Mouse (Mus musculus) retina, postnatal 7 days (tissue): ENCODE measurements around the gene Gm20388.
A peak's percentile ranks its signal among the peaks of the same experiment; 100 is the strongest.
"Not testable (repeated sequence)": the region's sequence is repeated elsewhere in the genome, so short reads cannot be mapped to it uniquely, and the experiment has no call there.

ENCODE experiments used
- DNase-seq: peaks from one replicate; pipeline ENCODE4 v3.0.0-alpha.2; 2012; ENCODE audit warnings: low read depth, low spot score

Gene Gm20388

DNA sequence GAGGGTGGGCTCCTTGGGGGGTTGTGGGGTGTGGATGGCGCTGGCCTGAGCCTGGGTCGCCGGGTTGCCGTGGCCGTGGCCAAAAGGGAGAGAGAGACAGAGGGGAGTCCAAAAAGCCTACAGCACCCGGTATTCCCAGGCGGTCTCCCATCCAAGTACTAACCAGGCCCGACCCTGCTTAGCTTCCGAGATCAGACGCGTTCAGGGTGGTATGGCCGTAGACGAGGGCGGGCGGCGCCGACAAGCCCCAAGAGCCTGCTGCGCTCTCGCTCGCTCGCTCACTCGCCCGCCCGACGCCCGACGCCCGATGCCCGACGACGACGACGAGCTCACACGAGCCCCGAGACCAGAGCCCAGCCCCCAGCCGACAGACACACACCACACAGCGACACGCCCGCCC is 3712.9 kb downstream of the Gm20388 start:
- DNase-seq, result not testable (repeated sequence)

DNA sequence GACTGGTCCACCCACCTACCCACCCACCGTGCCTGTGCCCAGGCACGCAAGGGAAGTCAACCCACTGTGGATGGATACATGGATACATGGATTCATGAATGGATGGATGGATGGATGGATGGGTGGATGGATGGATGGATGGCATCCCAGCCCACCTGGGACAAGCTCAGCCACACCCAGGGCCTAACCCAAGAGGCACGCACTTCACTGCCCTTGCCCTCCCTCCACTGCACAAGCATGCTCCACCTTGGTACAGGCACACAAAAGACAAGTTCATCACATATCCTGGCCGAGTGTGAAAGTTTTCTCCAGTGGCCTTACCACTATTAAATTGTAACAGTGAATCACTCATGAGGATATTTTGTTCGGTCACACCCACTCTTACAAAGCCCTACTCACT is 3713.6 kb downstream of the Gm20388 start:
- no peak for DNase-seq

DNA sequence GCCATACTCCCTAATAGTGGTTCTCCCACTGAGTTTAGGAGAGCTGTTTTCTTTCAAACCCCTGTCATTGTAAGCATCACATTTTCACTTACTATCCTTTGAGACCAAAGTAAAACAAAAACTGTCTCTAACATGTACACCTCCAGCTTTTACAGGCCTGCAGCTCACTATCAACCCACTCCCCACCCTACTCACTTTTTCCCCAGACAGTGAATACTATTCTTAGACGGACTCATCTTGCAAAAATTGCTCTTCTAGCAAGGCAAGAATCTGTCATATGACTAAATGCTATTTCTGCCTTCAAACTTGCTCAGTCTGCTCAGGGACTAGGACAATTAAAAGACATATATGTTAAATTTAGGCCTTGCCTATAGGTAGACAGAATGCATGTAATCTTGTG is 3714.1 kb downstream of the Gm20388 start:
- DNase-seq, result no peak

DNA sequence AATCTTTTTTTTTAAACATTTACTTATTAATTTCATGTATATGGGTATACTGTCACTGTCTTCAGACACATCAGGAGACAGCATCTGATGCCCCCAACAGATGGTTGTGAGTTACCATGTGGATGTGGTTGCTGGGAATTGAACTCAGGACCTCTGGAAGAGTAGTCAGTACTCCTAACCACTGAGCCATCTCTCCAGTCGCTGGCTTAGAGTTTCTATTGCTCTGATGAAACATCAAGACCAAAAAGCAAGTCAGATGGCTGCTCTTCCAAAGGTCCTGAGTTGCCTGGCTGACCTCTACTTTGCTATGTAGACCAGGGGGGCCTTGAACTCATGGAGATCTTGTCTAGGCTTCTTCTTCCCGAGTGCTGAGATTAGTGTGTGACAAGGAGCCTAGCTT is 3715.1 kb downstream of the Gm20388 start:
- no peak for DNase-seq

DNA sequence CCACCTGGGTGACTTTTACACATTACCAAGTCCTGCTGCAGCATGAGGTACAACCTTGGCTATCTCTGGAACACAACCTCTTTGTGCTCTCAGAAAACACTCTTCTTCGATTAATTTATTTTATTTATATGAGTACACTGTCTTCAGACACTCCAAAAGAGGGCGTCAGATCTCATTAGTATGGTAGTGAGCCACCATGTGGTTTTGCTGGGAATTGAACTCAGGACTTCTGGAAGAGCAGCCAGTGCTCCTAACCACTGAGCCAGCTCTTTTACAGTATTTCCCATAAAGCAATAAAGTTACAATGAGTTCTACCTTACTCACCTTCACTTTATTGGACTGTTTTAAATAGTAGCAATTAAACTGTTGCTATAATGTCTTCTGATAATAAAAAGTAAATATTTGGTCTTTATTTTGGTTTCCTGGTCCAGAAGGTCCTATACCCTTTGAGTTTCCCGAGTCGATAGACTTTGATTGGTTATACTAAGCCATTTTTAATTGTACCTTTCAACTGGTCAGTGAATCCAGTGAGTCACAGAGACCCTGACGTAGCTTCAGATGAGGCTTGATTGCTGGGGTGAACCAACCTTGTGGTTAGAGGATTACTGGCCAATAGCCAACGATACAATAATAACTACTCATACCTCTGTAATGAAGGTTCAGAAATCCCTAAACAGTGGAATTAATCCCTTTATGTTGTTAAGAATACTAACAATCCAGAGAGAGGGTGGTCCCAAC is 3716.9 kb downstream of the Gm20388 start:
- DNase-seq, result no peak

DNA sequence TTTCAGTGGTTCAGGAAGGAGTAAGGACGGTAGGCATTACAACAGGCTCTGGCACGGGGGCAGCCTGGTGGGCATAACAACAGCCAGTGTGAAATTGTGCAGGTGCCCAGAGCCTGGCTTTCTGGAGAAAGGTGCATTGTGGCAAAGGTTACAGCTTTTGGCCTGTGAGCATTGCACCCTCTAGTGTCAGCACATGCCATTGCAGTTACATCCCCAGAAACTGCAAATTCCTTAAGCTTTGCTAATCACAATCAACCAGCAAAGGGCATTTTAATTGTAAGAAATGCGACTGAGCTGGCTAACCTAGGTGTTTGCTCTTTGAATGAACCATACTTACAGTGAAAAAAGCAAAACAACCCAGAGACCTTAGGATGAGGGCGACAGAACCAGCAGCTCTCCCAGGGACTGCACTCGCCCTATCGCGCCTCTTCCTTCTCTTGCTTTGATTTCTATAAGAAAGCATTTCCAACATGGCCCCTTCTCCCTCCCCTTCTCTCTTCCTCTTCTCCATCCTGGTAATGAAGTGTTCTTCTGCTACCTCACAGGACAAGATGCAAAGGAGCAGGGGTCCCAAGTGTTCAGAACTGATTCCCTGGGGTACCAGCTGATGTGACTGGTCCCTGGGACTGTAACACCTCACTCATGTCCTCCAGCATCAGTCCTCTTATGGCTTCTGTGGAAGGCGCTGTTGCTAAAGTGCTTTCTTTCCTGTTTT is 3717.8 kb downstream of the Gm20388 start:
- peak; percentile 48 for DNase-seq

DNA sequence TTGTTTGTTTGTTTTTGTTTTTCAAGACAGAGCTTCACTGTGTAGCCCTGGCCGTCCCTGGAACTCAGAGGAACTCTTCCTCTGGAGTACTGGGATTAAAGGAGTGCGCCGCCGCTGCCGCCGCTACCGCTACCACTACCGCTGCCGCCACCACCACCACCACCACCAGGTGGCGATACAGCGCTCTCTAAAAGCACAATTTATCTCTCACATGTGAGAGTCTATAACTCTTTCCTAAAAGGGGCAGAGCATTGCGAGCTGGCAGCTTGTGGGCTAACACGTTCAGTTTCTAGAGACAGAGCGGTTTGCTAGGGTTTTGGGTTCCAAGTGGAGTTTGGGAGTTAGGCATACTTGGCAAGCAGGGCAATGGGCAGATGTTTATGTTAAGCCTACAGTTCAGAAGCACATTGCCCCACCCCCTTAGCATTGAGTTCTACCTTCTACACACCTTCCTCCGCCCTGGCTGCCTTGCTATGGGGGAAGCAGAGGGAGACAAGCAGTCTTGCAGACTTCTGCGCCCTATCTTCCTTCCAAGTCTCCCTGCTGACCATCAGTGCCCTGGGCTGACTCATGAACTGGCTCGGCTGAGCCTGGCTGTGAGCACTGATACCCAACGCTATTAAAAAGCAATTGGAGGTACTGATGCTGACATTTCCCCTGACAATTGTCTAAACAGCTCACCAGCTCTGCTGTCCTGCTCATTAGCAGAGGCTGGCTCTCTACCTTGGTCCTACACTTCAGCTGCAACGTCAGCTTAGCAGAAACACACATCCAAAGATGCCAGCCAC is 3718.5 kb downstream of the Gm20388 start:
- DNase-seq, result peak; percentile 65

DNA sequence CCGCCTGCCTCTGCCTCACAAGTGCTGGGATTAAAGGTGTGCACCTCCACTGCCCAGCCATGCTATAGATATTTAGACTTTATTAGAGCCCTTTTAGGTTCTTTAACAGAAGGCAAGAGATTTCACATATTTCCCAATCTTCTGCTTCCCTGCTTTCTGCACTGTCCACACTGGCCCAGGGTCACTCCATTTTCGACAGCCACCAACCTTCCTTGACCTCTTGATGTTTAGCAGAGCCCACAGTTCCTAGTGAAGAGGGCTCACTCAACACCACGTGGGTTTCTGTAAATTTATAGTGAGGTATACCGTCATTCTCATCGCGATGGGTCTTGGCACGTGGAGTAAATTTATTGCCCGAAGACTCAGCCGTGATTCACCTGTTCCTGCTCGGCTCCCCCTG is 3719.4 kb downstream of the Gm20388 start:
- DNase-seq, result no peak

DNA sequence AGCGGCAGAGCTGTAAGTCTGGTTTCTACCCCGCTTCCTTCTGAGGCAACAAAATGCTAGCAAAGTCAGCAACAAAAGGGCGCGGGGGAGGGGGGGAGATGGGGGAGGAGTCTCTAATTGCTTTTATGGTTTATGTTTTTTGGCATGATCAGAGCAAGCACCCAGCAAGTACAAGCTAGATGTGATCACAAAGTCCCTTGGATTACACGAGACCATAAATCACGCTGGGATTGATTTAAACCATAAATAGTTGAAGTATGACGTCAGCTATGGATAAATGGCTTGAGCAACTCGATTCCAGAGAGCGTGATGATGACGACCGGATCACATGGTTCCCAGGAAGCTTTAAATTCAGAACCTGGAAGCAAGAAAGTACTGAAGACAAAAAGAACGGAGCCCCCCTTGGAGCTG is 3720.2 kb downstream of the Gm20388 start:
- DNase-seq, result no peak

DNA sequence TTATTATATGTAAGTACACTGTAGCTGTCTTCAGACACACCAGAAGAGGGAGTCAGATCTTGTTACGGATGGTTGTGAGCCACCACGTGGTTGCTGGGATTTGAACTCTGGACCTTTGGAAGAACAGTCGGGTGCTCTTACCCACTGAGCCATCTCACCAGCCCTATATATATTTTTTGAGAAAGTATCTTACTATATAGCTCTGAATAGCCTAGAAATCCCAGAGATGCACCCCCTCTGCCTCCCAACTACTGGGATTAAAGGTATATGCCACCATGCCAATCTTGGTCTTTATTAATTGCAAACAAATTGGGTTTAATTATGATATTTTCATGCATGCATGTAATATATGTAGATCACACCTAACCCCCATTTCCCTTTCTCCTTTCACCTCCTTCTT is 3721.1 kb downstream of the Gm20388 start:
- not testable (repeated sequence) for DNase-seq

DNA sequence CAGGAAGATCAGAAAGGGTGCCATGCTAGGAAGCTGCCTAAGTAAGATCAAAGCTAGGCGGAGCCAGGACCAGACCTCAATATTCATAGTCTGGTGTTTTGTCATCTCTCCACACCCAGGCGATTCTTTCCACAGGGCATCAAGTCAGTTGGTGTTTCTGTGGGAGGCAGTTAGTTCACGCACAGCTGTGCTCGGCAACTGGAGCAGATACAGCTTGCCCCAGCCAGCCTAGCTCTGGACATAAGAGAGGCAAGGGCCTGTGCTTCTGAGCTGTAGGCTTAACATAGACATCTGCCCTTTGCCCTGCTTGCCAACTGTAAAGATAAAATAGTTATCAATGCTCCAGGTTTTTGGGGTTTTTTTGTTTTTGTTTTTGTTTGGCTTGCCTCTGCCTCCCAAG is 3721.6 kb downstream of the Gm20388 start:
- no peak for DNase-seq

DNA sequence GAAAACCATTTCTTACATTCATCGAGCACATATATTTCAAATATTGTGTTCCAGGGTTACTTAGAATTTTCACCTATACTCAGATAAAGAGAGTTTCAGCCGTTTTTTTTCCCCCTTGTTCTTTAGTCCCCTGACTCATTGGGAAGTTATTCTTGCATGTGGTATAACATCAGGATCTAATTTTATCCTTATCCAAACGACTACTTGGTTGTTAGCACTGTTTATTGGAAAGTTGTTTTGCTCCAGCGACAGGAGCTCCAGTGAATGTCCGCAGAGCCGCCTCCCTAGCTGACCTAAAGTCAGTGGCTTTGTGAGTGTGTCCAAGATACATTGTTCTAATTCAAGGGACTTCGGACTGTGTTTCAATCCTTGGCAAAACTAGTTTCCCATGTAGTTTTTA is 3723.2 kb downstream of the Gm20388 start:
- no peak for DNase-seq

DNA sequence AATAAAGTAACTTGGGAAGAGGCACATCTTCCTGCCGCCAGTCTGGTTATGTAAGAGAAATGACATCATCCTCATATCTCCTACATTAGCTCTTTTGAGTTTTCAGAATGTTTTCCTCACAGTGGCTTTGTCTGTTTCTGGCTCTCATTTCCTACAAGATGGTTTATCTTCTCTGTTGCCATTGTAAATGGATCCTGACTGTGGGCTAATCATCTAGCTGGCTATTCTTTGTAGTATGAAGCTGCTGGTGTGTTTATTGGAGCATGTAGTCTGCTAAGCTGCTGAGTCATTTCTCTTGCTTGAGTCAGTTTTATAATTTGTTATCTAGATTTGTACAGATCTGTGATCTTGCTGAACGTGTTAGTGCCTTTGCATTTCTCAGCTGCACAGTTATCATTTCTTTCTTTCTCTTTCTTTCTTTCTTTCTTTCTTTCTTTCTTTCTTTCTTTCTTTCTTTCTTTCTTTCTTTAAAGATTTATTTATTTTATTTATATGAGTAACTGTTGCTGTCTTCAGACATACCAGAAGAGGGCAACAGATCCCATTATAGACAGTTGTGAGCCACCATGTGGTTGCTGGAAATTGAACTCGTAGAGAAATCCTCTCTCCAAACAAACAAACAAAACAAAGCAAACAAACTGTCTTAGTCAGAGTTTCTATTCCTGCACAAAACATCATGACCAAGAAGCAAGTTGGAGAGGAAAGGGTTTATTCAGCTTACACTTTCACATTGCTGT is 3723.9 kb downstream of the Gm20388 start:
- no peak for DNase-seq

DNA sequence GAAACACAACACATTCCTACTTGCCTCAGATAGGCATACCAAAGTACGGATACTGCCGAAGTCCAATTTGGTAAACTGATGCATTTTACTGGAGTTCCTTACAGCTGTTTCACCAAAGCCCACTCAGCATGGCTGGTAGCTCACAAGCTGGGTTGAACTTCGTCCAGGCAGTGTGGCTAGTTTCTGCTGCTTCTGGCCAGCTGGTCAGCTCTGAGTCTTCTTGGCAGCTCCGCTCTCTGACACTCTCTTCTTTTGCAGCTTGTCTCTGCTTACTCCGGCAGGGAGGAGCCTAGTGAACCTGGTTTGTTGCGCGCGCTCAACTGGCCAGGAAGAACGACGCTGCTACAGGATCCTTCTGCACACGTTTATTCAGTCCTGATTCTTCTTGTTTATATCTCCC is 3725.0 kb downstream of the Gm20388 start:
- no peak for DNase-seq

DNA sequence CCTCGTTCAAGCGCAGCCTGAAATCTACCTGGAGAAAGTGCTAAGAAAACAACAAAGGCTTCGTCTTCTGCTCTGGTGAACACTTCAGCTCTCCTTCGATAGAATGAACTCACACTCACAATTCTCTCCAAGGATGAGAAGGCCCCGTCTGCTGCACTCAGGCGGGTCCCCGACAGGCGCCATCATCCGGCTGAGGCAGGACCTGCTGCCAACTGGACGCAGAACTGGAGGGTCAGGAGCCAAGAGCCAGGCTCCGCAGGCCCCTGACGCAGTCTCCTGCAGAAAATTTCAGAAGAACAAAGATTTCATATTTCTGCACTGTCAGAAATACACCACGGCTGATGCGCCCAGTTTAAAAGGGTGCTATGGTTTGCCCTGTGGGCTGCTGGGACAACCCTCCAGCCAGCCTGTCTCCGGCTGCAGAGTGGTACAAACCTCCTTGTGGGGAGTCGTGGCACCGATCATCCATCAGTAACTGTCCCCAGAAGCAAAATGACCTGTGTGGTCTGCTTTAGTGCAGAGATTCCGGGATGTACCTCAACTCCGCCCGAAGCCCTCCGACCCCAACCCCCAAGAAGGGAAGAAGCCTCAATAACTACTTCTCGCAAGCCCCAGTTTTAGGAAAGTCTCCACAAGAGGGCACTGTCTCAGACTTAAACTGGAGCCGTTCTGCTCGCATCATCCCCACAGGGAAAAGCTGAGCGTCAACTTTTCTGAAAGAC is 3732.8 kb downstream of the Gm20388 start:
- peak; percentile 61 for DNase-seq

DNA sequence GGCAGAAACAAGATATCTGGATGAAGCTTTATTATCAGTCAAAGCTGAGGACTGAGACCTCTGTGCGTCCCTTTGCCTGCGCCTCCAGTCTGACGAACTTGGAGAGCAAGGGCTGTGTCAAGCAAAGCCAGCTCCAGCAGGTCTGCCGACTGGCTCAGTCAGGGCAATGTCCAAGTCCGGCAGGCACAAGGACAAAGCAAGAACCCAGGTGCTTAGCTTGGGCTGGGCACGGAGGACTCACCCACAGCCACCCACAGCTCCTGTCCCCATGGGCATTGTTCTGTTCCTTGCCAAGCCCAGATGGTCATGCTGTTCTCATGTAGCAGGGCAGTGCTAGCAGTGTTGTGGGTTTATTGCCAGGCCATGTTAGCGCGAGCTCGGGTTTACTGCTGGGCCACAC is 3734.6 kb downstream of the Gm20388 start:
- no peak for DNase-seq

DNA sequence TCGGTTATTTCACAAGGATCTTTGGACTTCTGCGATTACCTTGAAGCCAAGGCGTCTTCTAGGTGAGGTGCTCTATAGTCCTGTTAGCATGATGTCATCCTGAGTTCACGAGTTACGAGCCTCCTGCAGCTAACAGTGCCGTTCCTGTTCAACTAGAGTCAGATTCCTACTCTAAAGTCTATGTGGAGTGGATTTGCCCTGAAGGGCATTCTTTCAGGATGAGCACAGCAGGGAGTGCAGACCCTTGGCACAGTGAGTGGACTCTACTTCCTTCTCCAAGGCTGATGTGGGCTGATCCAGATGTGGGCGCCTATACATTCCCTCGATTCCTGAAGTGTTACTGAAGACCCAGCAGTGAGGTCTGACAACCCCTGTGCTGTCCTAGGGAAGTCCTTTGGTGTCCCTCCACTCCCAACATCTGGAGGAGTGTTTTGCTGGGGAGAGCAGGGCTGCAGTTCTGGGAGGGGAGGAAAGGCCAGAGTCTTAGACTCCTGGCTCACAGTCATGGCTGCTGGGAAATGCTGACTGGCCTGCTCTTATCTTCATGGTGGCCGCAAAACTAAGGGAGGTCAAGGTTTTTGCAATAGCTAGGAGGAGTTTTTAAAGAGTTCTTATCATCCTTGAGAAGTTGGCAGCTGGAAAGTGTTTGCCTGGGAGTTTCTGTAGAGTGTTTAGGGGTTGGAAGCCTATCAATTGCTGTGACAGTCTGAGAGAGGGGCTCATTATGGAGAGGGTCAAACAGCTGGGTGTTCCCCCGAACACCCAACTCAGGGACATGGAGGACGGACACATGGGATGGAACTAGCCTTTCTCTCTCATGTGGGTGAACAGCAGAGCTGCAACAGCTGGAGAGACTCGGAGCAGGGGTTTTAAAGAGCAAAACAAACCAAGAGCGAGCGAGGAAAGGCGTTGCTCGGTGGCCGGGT is 3737.9 kb downstream of the Gm20388 start:
- no peak for DNase-seq

DNA sequence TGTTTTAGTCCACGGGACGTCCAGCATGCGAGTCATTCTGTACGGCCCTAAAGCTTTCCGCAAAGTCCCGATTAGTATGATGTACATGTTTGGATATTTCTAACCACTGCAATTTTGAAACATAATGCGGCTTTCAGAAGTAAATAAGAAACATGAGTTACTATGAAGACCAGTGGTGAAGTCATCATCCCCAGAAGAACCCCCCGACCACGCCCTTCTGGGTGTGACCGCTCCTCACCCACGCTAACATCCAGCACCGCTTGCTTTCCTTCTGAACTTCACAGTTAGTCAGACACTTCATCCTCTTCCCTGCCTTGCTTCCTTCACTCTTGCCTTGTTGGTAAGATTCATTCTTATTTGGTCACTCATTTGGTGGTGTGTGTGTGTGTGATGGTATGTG is 3738.8 kb downstream of the Gm20388 start:
- no peak for DNase-seq

DNA sequence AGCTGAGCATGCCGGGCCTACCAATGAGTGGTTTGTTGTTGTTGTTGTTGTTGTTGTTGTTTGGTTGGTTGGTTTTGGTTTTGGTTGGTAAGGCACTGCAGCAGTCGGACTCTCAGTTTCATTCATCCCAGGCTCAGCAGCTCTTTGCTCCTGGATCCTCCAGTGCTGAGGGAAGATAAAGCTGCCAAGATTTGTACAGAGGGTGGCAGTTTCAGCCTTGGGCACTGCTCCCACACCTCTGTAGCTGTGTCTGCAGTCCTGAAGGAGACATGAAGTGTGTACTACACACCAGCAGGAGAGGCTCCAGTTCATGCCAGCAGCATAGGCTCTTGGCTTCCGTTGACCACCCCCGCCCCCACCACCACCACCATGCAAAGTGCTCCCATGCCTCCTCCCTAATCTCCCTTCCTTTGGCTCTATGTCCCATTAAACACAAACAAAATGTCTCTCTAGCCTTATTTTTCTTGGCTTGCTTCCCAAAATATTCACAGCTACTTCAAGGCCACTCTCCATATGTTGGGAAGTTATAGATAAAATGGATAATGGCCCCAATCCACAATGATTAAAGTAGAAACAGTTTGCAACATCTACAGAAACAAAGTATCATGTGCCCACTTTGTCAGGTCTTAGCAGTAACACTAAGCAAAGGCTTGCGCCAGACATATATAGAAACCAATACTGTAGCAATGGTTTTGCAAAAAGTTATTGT is 3740.9 kb downstream of the Gm20388 start:
- no peak for DNase-seq
